ENCODE assay signal across 9 mouse cellular contexts in genomic region chr12:111428961-111429911, GRCm38 (mm10). TPM values are rescaled to one million over a fixed set of nuclear protein-coding genes. Genes with fewer than 3 reads are reported as not detected.
A peak's percentile ranks its signal among the peaks of the same experiment; 100 is the strongest.
DNase-seq lines count a peak whose midpoint lies in the region; ATAC-seq and TF ChIP-seq lines count a peak whose summit lies in the region.
"Had no signal": no experiment of that assay in that cellular context is flagged by ENCODE, and none has a peak within 500 bp of the region (broad histone marks: within the 10 kb centered on the region; RNA-seq: fewer than 3 reads in every experiment).

No protein-coding gene starts in this region.

- no peaks in the 10 kb centered on the region for H3K36me3 ChIP-seq in spleen, adult 2 months (ENCODE audit: control insufficient read depth, insufficient read depth, low read length)
- H3K36me3 ChIP-seq in heart, embryonic 11.5 days (ENCODE audit: control insufficient read depth, insufficient read depth, low read length), result no peaks in the 10 kb centered on the region
- no peaks in the 10 kb centered on the region for H3K36me3 ChIP-seq in kidney, postnatal 0 days (ENCODE audit: insufficient read depth, low read length)
- H3K36me3 ChIP-seq in stomach, postnatal 0 days (ENCODE audit: control insufficient read depth, insufficient read depth, low read length), result no peaks in the 10 kb centered on the region

- ATAC-seq in heart, embryonic 11.5 days (replicated peaks; ENCODE audit: insufficient number of reproducible peaks, low FRiP score, low TSS enrichment), result no peak
- no peak for ATAC-seq in kidney, postnatal 0 days (replicated peaks; ENCODE audit: low FRiP score, low read depth)
- 0 out of 2 replicates have a peak, but pooled peaks have one; percentile 33 for ATAC-seq in megakaryocyte-erythroid progenitor cell, adult 5-6 weeks (replicated peaks; ENCODE audit: low FRiP score, low TSS enrichment, poor library complexity, severe bottlenecking)
- ATAC-seq in stomach, postnatal 0 days (ENCODE audit: low FRiP score, low TSS enrichment), result peak; percentile 38
- ATAC-seq in cerebellum, adult (ENCODE audit: insufficient number of reproducible peaks, low FRiP score, low TSS enrichment), result no peak

- no peak for TF ChIP-seq EP300 in stomach, postnatal 0 days (optimal IDR thresholded peaks at IDR 0.05)

- DNase-seq in spleen, adult 2 months (ENCODE audit: low read depth in 1 of 2, low spot score in 2 of 2), result no peak
- no peak for DNase-seq in spleen, postnatal 36 days (ENCODE audit: low spot score in 2 of 2)
- peak; percentile 73 for DNase-seq in embryo, embryonic 10.5 days (ENCODE audit: low spot score)
- peak; percentile 77 for DNase-seq in kidney, postnatal 0 days (ENCODE audit: low spot score)
- DNase-seq in stomach, postnatal 0 days (ENCODE audit: low spot score), result peak; percentile 62

- H3K4me2 ChIP-seq in heart, embryonic 11.5 days, result peak overlapping the region; percentile 69
- H3K4me2 ChIP-seq in kidney, postnatal 0 days (ENCODE audit: low read length), result peak overlapping the region; percentile 54
- peak overlapping the region; percentile 64 for H3K4me2 ChIP-seq in stomach, postnatal 0 days (replicated peaks; ENCODE audit: low read depth)

- H3K4me3 ChIP-seq in spleen, adult 2 months (ENCODE audit: extremely low read depth, insufficient read depth, insufficient read length), result peak overlapping the region; percentile 37
- H3K4me3 ChIP-seq in heart, embryonic 11.5 days (ENCODE audit: low read depth, low read length), result peak overlapping the region; percentile 49
- H3K4me3 ChIP-seq in kidney, postnatal 0 days (replicated peaks; ENCODE audit: low read depth, low read length), result peak overlapping the region; percentile 27
- peak overlapping the region; percentile 32 for H3K4me3 ChIP-seq in stomach, postnatal 0 days (ENCODE audit: low read depth, low read length)

- 4% methylated on average over 40 of the region's 40 CpGs for WGBS in spleen, adult 2 months
- WGBS in heart, embryonic 11.5 days (ENCODE audit: insufficient replicate concordance), result under 1% methylated on average over 40 of the region's 40 CpGs
- 3% methylated on average over 40 of the region's 40 CpGs for WGBS in kidney, postnatal 0 days
- 1% methylated on average over 40 of the region's 40 CpGs for WGBS in stomach, postnatal 0 days

- H3K4me1 ChIP-seq in spleen, adult 2 months (ENCODE audit: control insufficient read depth, insufficient read depth, insufficient read length), result peaks cover 13% of the 10 kb centered on the region
- peaks cover 45% of the 10 kb centered on the region for H3K4me1 ChIP-seq in heart, embryonic 11.5 days (ENCODE audit: control insufficient read depth, insufficient read depth, low read length)
- peaks cover 37% of the 10 kb centered on the region for H3K4me1 ChIP-seq in kidney, postnatal 0 days (replicated peaks; ENCODE audit: insufficient read depth, low read length)
- H3K4me1 ChIP-seq in stomach, postnatal 0 days (replicated peaks; ENCODE audit: control insufficient read depth, insufficient read depth), result peaks cover 15% of the 10 kb centered on the region

- peaks cover 4% of the 10 kb centered on the region; the same call in 1 of the 2 replicates for H3K27me3 ChIP-seq in spleen, adult 2 months (ENCODE audit: control insufficient read depth, insufficient read depth, low read length)
- H3K27me3 ChIP-seq in heart, embryonic 11.5 days (ENCODE audit: control insufficient read depth, insufficient read depth, low read length), result peaks cover 57% of the 10 kb centered on the region
- H3K27me3 ChIP-seq in kidney, postnatal 0 days (ENCODE audit: insufficient read depth, low read length), result no peaks in the 10 kb centered on the region
- H3K27me3 ChIP-seq in stomach, postnatal 0 days (ENCODE audit: control insufficient read depth, insufficient read depth, low read length), result peaks cover 3% of the 10 kb centered on the region; the same call in 1 of the 2 replicates

- peak overlapping the region; percentile 67 for H3K27ac ChIP-seq in spleen, adult 2 months (ENCODE audit: insufficient read depth, low read length)
- H3K27ac ChIP-seq in heart, embryonic 11.5 days (ENCODE audit: low read depth, low read length), result peak overlapping the region; percentile 74
- H3K27ac ChIP-seq in kidney, postnatal 0 days, result peak overlapping the region; percentile 75
- peak overlapping the region; percentile 69 for H3K27ac ChIP-seq in stomach, postnatal 0 days (replicated peaks)

- H3K9me3 ChIP-seq in heart, embryonic 11.5 days (replicated peaks; ENCODE audit: control insufficient read depth, low read length), result no peaks in the 10 kb centered on the region
- H3K9me3 ChIP-seq in kidney, postnatal 0 days (replicated peaks; ENCODE audit: low read length), result no peaks in the 10 kb centered on the region
- H3K9me3 ChIP-seq in stomach, postnatal 0 days (ENCODE audit: control insufficient read depth, low read length), result no peaks in the 10 kb centered on the region

- no peak for TF ChIP-seq CTCF in spleen, adult 2 months (IDR thresholded peaks at IDR 0.05; ENCODE audit: extremely low read depth, insufficient read depth, insufficient read length, insufficient replicate concordance)
- peak; percentile 40; the same call in 1 of the 2 replicates for TF ChIP-seq CTCF in kidney, postnatal 0 days (IDR thresholded peaks at IDR 0.05; ENCODE audit: low read depth)
- no peak; the same call in 1 of the 2 replicates for TF ChIP-seq CTCF in stomach, postnatal 0 days (IDR thresholded peaks at IDR 0.05; ENCODE audit: low read depth)

- no peak for TF ChIP-seq POLR2A in spleen, adult 2 months (IDR thresholded peaks at IDR 0.05; ENCODE audit: low read depth, low read length)

- peak overlapping the region; percentile 66 for H3K9ac ChIP-seq in heart, embryonic 11.5 days (ENCODE audit: low read depth, low read length)
- peak overlapping the region; percentile 41 for H3K9ac ChIP-seq in kidney, postnatal 0 days (ENCODE audit: low read depth, low read length)
- H3K9ac ChIP-seq in stomach, postnatal 0 days (ENCODE audit: low read length), result peak overlapping the region; percentile 51; the same call in 1 of the 2 replicates

RNA-seq across cellular contexts. Expression of gene Exoc3l4, which starts 12.4 kb away (rescaled TPM):
- polyA plus RNA-seq in spleen, adult 2 months (2012; rRNA removed), result 36.2 and 50.4 TPM in 2 replicates
- polyA plus RNA-seq in heart, embryonic 11.5 days (2014; fragmentation: Nextera tagmentation; extraction: Ambion mirVana), result 11.3 and 11.6 TPM in 2 replicates
- polyA plus RNA-seq in kidney, postnatal 0 days (2015; fragmentation: Nextera tagmentation; extraction: Ambion mirVana), result 25.4 and 25.9 TPM in 2 replicates
- 0.27 TPM in 1 of 2 replicates, not detected in the other for total RNA-seq in megakaryocyte-erythroid progenitor cell, adult 5-6 weeks (2014; fragmentation: Nextera tagmentation)
- total RNA-seq in megakaryocyte-erythroid progenitor cell, adult 5-6 weeks (2017), result not detected in 2 replicates
- 7.3 and 8.6 TPM in 2 replicates for polyA plus RNA-seq in stomach, postnatal 0 days (2015; fragmentation: Nextera tagmentation; extraction: Ambion mirVana)

RNA-seq across cellular contexts. Expression of gene Tnfaip2, which starts 13.0 kb away (rescaled TPM):
- 46.4 and 51.9 TPM in 2 replicates for polyA plus RNA-seq in spleen, adult 2 months (2012; rRNA removed)
- 7.7 and 11.2 TPM in 2 replicates for polyA plus RNA-seq in heart, embryonic 11.5 days (2014; fragmentation: Nextera tagmentation; extraction: Ambion mirVana)
- polyA plus RNA-seq in kidney, postnatal 0 days (2015; fragmentation: Nextera tagmentation; extraction: Ambion mirVana), result 34.8 and 46.7 TPM in 2 replicates
- 163 and 178 TPM in 2 replicates for total RNA-seq in megakaryocyte-erythroid progenitor cell, adult 5-6 weeks (2014; fragmentation: Nextera tagmentation)
- 102 and 149 TPM in 2 replicates for total RNA-seq in megakaryocyte-erythroid progenitor cell, adult 5-6 weeks (2017)
- polyA plus RNA-seq in stomach, postnatal 0 days (2015; fragmentation: Nextera tagmentation; extraction: Ambion mirVana), result 14.5 and 15.6 TPM in 2 replicates

RNA-seq across cellular contexts. Expression of gene Lbhd2, which starts 22.6 kb away (rescaled TPM):
- polyA plus RNA-seq in spleen, adult 2 months (2012; rRNA removed), result 2.0 and 3.5 TPM in 2 replicates
- polyA plus RNA-seq in heart, embryonic 11.5 days (2014; fragmentation: Nextera tagmentation; extraction: Ambion mirVana), result 0.50 TPM in 1 of 2 replicates, not detected in the other
- polyA plus RNA-seq in kidney, postnatal 0 days (2015; fragmentation: Nextera tagmentation; extraction: Ambion mirVana), result 12.6 and 14.3 TPM in 2 replicates
- total RNA-seq in megakaryocyte-erythroid progenitor cell, adult 5-6 weeks (2014; fragmentation: Nextera tagmentation), result not detected in 2 replicates
- total RNA-seq in megakaryocyte-erythroid progenitor cell, adult 5-6 weeks (2017), result not detected in 2 replicates
- polyA plus RNA-seq in stomach, postnatal 0 days (2015; fragmentation: Nextera tagmentation; extraction: Ambion mirVana), result 2.2 TPM in 2 replicates
- polyA plus RNA-seq: gonadal fat pad, adult 2 months had no signal

RNA-seq across cellular contexts. Expression of gene Cdc42bpb, which starts 51.7 kb away (rescaled TPM):
- polyA plus RNA-seq in spleen, adult 2 months (2012; rRNA removed), result 78.4 and 91.2 TPM in 2 replicates
- 25.4 and 33.2 TPM in 2 replicates for polyA plus RNA-seq in heart, embryonic 11.5 days (2014; fragmentation: Nextera tagmentation; extraction: Ambion mirVana)
- 27.7 and 31.6 TPM in 2 replicates for polyA plus RNA-seq in kidney, postnatal 0 days (2015; fragmentation: Nextera tagmentation; extraction: Ambion mirVana)
- 7.9 and 11.5 TPM in 2 replicates for total RNA-seq in megakaryocyte-erythroid progenitor cell, adult 5-6 weeks (2014; fragmentation: Nextera tagmentation)
- total RNA-seq in megakaryocyte-erythroid progenitor cell, adult 5-6 weeks (2017), result 2.6 and 9.6 TPM in 2 replicates
- 18.6 and 18.7 TPM in 2 replicates for polyA plus RNA-seq in stomach, postnatal 0 days (2015; fragmentation: Nextera tagmentation; extraction: Ambion mirVana)

RNA-seq across cellular contexts. Expression of gene Gm266, which starts 56.4 kb away (rescaled TPM):
- polyA plus RNA-seq in spleen, adult 2 months (2012; rRNA removed), result 0.64 and 2.2 TPM in 2 replicates
- polyA plus RNA-seq in heart, embryonic 11.5 days (2014; fragmentation: Nextera tagmentation; extraction: Ambion mirVana), result 5.5 and 6.2 TPM in 2 replicates
- 97.1 and 109 TPM in 2 replicates for polyA plus RNA-seq in kidney, postnatal 0 days (2015; fragmentation: Nextera tagmentation; extraction: Ambion mirVana)
- total RNA-seq in megakaryocyte-erythroid progenitor cell, adult 5-6 weeks (2014; fragmentation: Nextera tagmentation), result not detected in 2 replicates
- total RNA-seq in megakaryocyte-erythroid progenitor cell, adult 5-6 weeks (2017), result not detected in 2 replicates
- 12.5 and 14.4 TPM in 2 replicates for polyA plus RNA-seq in stomach, postnatal 0 days (2015; fragmentation: Nextera tagmentation; extraction: Ambion mirVana)

Comparison
In these comparisons a context has a peak if more than half of its experiments do, and no peak if none do; other contexts are left out.
1. DNase-seq: peak in embryo, embryonic 10.5 days (single experiment), kidney, postnatal 0 days (single experiment) and stomach, postnatal 0 days (single experiment); none in spleen, adult 2 months (0 of 2) and spleen, postnatal 36 days (0 of 2).
2. ATAC-seq: peak in megakaryocyte-erythroid progenitor cell, adult 5-6 weeks (single experiment) and stomach, postnatal 0 days (single experiment); none in heart, embryonic 11.5 days (single experiment), kidney, postnatal 0 days (single experiment) and cerebellum, adult (single experiment).
3. Peak in every context shown above with its lines, with median percentiles within 50 percentile points of each other: H3K27ac ChIP-seq, H3K4me3 ChIP-seq, H3K4me2 ChIP-seq and H3K9ac ChIP-seq.